Mouse (Mus musculus): Measurements from ENCODE around the gene Kcnq1.

Kcnq1 gene

DNA sequence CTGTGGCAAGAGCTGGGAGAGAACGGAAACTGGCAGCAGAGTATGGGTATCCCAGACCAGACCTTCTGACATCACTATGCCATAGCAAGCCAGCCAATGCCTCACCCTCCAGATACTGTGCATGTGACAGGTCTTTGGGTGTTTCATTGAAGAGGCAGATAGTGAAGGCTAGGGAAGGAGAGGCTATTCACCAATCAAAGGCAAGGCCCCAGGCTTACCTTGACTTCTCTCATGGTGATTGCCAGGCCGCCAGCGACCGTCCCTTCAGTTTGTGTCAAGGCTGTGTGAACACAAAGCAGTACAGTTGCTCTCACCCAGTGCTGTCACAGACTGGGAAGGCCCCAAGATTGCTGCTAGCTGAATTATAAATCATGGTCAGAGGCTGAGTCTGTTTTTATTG is 75.1 kb downstream of the Kcnq1 start:
- DNase-seq (ENCODE audit: low spot score in 2 of 2): no peak

DNA sequence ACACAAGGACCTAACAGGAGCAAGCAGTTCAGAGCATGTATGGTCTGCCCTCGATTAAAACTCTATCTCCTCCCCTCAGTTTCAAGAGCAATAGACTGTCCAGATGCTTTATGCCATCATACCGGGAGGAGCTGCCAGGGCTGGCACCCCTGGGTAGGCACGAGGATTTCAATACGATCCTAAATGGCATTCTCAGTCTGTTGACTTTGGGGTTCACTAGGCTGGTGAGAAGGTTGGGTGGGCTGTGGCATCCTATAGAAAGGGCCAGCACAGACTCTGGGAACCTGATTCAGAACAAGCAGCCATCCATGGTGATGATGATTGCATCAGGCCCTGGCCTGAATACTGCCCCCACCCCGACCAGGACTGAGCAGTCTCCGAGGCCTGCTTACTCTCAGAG is 79.3 kb downstream of the Kcnq1 start:
- DNase-seq (ENCODE audit: low spot score in 2 of 2): no peak

DNA sequence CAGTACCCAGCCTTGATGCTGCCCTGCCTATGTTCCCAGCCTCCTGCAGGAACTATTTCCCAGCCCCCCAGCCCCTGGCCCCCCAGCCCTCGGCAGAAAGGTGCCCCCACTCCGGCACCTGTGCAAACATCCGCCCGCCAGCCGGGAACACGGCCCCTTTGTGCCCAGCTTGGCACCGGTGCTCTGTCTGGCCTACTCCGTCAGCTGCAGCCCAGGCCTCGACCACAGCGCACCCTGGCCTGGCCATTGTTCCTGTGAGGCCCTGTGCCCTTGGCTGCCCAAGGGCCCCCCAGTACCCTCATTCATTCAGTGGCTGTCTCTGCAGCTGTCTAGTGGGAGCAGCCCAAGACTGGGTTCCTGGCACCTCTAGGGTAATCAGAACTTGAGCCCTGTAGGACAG is 80.2 kb downstream of the Kcnq1 start:
- no peak for DNase-seq (ENCODE audit: low spot score in 2 of 2)

DNA sequence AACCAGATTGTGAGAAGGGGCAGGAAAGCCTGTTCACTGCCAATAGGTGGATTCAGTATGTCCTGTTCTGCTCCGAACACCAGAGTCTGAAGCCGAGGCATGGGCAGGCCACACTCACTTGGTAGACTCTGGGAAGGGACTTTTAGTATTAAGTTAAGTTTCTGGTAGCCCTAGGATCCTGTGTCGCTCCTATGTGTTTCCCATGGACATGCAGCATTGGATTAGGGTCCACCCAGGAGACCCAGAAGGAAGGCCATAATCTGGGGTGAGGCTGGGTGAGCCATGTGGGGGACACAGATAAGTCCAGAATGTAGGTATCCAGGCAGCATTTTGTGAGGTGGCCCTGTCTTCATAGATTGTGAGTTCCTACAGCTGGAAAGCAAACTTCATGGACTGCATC is 81.0 kb downstream of the Kcnq1 start:
- DNase-seq (ENCODE audit: low spot score in 2 of 2): no peak

DNA sequence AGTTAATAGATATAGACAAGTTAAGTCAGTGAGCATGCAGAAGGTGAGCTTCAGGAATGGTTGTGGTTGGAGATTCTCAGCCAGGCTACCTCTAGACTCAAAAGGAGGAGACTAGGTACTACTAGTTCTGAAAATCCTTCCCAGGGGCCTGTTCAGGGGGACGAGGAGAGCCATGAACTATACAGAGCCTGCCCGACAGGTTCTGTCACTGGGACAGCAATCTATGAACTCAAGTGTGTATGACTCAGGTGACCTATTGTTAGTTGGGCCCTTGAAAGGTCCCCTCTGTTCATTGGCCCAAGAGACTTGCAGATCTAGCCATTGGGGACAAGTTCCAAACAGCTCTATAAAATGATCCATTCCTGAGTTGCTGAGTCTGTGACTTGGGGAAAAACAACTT is 82.4 kb downstream of the Kcnq1 start:
- no peak for DNase-seq (ENCODE audit: low spot score in 2 of 2)

DNA sequence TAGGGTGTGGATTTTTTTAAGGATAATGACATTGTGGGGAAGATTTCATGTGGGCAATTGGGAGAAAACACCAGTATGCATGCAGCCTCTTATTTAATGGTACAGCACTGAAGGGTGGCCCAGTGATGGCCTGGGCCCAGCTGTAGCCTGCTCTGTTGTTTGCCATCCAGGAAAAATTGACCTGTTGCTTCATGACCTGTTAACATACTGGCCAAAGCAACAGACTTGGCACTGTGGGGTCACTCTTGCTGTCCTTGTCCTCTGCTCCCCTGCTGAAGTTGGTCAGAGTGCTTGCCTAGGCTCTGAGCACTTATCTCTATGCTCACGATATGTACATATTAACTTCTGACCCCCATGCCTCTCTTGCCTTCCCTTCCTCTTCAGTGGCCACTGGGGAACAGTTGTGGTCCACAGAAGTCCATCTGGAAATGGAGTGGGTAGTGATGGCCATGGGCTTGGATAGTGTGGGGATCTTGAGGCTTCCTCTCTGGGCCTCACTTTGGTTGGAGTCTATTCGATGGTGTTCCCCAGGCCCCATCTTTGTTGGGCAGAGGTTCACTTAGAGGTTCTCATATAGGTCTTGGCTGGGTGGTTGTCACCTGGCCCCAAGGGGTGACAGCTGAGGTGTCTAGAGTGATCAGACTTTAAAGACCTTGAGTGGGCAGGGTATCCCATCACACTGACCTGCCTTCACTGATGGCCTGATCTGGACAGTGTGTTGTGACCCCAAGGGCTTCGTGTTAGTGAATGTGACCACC is 84.0 kb downstream of the Kcnq1 start:
- DNase-seq (ENCODE audit: low spot score in 2 of 2): no peak

DNA sequence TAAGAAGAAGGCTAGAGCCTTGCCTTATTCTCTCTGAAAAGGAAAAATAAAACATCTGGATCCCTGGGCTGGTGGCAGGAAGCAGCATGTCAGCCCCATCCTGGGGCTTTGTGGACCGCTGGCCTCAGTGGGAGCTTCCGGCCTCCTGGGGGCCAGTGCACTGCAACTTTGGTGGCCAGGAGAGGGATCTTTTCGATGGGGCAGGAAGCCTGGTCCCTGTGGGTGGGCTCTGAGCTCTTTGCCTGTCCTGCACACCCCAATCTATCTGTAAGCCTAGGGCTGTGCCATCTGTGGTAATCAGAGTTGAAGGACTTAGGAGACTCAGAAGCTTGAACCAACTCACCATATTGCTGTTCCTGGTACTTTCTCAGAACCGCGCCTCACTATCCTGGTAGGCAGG is 84.7 kb downstream of the Kcnq1 start:
- no peak for DNase-seq (ENCODE audit: low spot score in 2 of 2)

DNA sequence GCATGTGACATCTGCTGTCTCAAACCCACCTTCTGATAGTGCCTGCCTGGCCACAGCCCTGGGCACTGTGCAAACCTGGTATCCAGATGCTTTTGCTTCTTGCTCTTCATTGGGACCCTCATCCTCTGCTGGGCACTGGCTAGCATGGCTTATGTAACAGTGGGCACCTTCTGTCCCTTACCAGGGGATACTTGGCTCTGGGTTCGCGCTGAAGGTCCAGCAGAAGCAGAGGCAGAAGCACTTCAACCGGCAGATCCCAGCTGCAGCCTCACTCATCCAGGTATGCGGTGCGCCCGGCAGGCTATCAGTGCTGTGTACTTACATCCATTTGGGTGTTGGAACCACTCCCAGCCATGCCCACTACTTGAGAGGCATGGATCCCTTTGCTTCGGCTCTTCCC is 86.2 kb downstream of the Kcnq1 start:
- DNase-seq (ENCODE audit: low spot score in 2 of 2): no peak

DNA sequence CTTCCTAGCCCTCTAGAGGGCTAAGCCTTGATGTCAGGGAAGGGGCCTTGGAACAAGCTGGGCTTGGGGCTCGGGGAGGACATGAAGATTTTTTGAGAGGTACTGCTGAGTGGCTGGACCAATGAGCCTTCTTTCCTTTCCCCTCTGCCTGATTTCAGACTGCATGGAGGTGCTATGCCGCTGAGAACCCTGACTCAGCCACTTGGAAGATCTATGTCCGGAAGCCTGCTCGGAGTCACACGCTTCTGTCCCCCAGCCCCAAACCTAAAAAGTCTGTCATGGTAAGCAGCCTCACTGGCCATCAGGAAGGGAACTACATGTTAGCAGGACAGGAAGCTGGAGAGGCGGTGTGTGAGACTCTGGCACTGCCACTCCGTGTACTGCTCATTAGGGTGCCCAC is 87.9 kb downstream of the Kcnq1 start:
- no peak for DNase-seq (ENCODE audit: low spot score in 2 of 2)

DNA sequence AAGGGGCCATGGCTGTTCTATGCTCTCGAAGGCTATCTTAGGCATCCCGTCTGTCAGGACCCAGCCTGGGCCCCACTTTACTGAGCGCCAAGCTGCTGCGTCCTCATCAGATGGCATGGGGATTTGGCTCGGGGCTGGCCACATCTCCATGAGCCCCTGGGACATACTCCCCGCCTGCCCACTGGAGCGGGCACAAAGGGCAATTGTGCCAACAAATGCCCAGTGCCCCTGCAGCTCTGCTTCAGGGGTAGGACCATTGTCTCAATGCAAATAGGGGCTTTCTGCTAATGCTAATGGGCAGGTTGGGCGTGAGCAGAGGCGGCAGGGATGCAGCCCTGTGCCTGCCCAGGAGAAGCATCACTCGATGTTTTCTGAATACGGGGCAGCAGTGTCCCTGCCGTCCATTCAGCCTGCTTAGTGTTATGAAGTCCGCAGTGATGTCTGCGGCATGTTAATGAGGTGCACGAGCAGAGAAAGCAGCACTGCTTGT is 91.8 kb downstream of the Kcnq1 start:
- no peak for DNase-seq (ENCODE audit: low spot score in 2 of 2)

DNA sequence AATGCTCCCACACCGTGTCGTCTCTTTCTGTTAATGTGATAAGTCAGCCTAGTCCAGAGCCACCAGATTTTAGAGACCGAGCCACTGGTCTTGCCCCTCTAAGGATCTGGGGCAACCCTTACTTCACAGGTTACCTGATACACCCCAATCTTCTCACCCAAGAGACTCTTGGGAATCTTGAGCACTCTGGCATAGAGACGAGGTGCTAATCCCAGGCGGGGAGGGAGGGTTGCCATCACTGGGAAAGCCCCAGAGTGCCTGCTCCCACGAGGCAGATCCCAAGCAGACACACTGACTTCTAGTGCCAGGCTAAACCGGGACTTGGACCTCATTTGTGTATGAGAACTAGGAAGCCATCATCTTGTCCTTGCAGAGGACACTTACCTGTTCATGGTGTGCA is 92.3 kb downstream of the Kcnq1 start:
- no peak for DNase-seq (ENCODE audit: low spot score in 2 of 2)

DNA sequence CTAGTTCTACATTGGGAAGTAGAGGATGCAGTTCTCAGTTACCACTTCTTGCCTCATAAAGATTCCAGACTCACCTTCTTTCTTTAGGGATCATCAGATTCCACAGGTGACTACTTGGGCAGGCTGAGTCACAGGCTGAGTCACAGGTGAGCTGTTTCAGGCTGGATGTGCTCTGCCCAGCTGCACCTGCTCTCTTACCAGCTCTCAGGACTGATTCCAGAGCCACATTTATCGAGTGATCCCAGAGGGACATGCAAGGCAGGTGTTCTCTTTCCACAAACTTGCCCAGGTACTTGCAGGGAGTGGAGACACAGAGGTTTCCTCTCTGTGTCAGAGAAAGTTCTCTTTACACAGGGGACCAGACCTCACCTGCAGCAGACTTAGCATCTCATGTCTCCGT is 95.1 kb downstream of the Kcnq1 start:
- no peak for DNase-seq (ENCODE audit: low spot score in 2 of 2)

DNA sequence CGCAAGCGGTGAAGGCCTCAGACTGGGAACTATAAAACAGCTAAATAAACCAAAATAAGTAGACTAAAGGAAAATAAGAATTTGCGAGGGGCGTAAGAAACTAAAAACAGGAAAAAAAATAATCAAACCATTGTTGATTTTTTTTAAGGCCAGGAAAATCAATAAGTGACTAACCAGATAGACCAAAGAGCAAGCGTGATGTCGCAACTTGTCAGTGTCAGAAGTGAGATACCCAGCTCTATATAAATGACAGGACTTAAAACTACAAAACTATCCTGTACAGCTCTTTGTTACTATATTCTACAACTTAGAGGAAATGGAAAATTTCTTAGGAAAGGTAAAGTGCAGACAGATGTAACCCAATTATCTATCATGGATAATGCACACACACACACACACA is 97.7 kb downstream of the Kcnq1 start:
- no peak for DNase-seq (ENCODE audit: low spot score in 2 of 2)

DNA sequence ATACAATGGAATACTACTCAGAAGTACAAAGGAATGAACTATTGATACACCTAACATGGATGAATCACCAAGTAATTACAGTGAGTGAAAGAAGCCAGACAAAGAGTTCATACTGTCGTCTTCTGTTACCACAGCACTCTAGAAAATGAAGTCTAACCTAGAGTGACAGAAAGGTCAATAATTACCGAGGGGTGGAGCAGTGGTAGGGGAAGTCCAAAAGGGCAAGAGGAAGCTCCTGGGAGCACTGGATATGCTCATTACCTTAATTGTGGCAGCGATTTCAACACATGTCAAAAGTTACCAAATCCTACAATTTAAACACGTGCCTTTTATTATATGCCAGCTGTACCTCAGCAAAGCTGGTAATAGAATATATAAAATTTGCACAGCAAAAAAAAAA is 100.9 kb downstream of the Kcnq1 start:
- no peak for DNase-seq (ENCODE audit: low spot score in 2 of 2)

DNA sequence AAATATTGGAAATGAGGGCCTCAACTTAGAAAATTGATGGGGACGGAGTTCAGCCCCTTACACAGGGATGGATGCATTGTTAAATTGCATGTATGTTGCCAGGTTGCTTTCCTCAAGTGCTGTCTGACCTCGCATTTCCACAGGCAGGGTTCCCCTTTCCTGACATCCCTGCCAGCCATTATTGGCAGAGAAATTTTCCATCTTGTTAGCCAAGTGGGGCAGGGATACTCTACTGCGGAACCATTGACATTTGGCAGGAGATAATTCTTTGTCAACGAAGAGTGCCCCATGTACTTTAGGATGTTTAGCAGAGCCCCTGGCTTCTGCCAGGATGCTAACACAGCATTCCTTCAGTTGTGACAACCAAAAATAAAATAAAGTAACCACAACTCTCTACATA is 104.6 kb downstream of the Kcnq1 start:
- DNase-seq (ENCODE audit: low spot score in 2 of 2): no peak

DNA sequence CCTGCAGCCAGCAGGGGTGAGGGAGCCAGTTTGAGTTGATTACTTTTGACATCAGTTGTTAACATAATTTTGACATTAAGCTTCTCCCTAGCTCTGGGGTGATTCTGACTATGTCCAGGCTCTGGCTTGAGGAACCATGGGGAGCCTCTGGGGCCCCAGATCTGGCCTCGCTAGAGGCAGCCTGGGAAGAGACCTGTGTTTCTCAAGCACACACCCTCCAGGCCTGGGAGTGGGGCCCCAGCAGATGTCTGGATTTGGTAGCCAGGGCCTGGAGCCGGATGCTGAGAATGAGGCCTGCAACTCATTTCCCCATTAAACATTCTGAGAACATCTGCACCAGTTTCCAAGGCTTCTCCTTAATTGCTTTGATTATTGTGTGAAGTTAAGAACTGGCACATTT is 145.0 kb downstream of the Kcnq1 start:
- no peak for DNase-seq (ENCODE audit: low spot score in 2 of 2)

DNA sequence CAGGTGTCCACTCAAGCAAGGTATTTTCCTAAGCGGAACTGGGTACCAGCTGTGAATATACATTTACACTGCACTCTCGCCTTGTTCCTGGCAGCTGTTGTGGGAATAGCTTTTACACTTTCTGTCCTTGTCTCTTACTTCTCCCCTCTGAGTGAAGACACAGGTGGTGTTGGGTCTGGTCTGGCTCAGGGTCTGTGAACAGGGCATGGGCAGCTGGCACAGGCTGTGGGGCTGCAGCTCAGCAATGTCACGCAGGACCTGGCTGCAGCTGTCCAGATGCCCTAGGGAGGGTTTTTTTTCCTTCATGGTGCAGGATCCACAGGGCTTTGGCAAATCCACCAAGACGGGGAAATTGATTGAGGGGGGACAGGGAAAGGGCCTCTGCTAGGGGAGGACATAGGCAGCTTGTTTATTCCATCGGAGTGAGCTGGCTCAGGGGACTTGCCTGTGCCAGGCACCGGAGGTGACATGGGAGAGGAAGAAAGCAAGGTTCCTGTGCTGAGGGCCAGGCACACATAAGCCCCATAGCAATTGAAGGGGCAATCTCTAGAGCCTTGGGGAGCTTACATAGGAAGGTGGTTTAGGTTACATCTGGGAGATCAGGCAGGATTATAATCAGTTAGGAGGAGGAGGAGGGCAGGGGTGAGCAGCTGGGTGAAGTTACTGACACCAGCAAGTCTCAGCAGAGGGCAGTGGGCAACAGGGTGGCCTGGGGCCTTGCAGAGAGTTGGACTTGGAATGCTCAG is 147.1 kb downstream of the Kcnq1 start:
- DNase-seq (ENCODE audit: low spot score in 2 of 2): no peak

DNA sequence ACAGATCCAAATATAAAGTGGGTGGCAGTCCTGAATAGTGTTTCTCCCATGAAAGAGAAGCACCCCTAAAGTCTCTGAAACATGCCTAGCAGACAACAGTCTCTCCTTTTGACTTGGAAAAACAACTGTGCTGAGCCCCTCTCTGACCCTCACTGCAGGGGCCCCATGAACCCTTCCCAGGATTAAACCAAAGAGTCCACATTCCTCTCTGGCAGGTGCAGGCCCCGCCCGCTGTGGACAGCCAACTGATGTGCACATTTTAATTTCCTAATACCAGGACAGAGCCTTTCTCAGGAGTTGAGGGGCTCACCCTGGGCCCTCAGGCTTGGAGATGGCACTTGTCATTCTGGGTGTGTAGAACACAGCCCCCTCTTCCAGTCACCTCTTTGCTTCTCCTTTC is 148.7 kb downstream of the Kcnq1 start:
- no peak for DNase-seq (ENCODE audit: low spot score in 2 of 2)

DNA sequence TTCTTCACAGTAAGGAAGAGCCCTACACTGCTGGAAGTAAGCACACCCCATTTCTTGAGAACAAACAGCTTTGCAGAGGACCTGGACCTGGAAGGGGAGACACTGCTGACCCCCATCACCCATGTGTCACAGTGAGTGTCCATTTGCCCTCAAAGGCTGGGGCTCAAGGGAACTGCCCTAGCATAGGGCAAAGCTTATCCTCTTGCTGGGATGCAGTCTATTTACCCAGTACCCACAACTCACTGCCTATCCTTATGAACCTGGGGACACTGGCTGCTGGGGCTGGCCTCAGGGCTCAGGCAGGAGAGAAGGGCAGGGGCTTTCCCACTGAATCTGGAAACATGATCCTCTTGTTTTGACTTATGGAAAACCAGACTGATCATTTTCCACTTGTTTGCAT is 155.1 kb downstream of the Kcnq1 start:
- no peak for DNase-seq (ENCODE audit: low spot score in 2 of 2)

DNA sequence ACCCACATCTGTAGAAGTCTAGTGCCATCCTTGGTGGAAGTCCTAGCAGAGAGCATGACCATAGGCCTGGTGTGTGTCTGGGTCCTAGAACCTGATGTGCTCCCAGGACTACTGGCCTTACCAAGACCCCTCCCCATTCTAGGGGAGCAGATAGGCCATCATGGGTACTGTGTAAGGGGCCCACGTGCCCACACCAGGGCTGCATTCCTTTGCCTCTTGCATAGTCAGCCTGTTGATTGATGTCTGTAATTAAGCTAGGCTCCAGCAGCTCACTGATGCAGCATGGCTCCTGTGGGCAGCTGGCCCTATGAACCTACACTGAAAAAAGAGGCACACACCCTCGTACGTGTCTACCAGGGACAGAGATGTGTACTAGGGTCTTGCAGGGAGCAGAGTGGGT is 157.4 kb downstream of the Kcnq1 start:
- DNase-seq (ENCODE audit: low spot score in 2 of 2): no peak

DNA sequence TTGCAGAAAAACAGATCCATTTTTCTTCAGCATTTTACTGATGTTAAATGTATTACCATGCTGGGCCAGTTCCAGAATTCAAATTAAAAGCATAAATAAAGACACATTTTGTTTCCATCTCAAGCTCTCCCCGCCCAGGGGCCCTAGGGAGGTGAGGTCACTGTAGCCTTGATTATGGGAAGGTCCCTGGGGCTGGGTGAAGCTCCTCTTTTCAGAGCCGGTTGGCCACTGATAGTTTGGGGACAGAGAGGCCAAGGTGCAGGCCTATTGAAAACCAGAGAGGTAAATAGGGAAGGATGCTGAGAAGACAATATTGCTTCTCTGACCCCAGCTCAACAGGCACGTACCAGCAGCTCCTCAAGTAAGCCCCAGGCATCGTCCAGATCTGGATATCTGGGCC is 157.8 kb downstream of the Kcnq1 start:
- DNase-seq (ENCODE audit: low spot score in 2 of 2): no peak

DNA sequence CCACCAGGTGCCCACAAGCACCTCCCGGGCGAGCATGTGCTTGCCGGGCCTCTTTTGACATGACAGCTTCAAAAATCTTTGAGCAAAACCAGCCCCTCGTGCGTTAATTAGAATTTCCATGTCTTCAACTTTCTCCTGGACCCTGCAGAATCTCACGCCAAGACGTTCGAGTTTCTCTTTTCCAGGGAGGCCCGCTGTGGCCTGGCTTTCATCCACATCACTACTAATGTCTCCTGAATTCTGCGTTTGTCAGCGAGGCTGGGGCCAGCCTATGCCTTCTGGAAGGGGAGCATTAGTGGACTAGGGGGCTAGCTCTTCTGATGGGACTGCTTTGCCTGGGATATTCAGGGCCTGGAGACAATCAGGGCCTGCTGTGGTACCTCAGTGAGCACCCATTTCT is 159.2 kb downstream of the Kcnq1 start:
- no peak for DNase-seq (ENCODE audit: low spot score in 2 of 2)

DNA sequence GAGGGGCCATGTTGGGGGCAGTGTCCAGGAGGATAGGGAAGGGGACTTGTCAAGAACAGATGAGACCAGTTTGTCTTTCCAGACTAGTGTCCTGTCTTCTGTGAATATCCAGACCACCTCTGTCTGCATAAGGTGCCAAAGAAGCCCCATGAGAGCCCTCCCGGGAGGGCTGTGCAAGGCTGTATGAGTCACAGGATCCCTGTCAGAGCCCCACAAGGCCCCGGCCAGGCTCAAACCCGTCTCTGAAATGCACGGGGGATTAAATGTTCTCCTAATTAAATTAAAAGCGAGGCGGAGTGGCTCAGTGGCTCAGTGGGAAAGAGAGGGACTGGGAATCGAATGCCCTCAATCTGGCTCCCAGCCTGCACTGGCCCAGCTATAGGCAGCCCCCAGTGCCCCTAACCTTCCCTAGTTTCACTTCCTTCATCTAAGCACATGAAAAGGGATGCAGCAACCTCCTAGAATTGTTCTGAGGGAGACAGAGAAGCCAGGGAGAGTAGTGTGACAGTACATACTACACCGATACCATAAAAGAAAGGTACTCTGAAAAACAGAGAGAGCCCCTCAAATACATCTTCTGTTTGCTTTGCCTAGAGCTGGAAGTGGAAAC is 159.8 kb downstream of the Kcnq1 start:
- no peak for DNase-seq (ENCODE audit: low spot score in 2 of 2)

Measured in spleen, postnatal 14 days (tissue).